In genomic region chr11:84047270-84047669, GRCm38 (mm10) we compare ENCODE assay signal across 28 mouse cellular contexts. TPM values are rescaled to one million over a fixed set of nuclear protein-coding genes. Genes with fewer than 3 reads are reported as not detected.
DNase-seq lines count a peak whose midpoint lies in the region; ATAC-seq and TF ChIP-seq lines count a peak whose summit lies in the region.
"Had no signal": no experiment of that assay in that cellular context is flagged by ENCODE, and none has a peak within 500 bp of the region (broad histone marks: within the 10 kb centered on the region; RNA-seq: fewer than 3 reads in every experiment).

No protein-coding gene starts in this region.

- no peak overlapping the region for H3K4me3 ChIP-seq in layer of hippocampus, adult 2 months
- H3K4me3 ChIP-seq in intestine, embryonic 16.5 days (ENCODE audit: low read length): no peak overlapping the region
- H3K4me3 ChIP-seq in stomach, postnatal 0 days (ENCODE audit: low read depth, low read length): no peak overlapping the region
- H3K4me3 ChIP-seq: erythroblast, embryonic 14.5 days; forebrain, embryonic 12.5 days; hindbrain, embryonic 10.5 days; liver, embryonic 15.5 days had no signal

- no peaks in the 10 kb centered on the region for H3K9me3 ChIP-seq in intestine, embryonic 16.5 days (ENCODE audit: control insufficient read depth, low read length)
- H3K9me3 ChIP-seq in stomach, postnatal 0 days (ENCODE audit: control insufficient read depth, low read length): no peaks in the 10 kb centered on the region
- H3K9me3 ChIP-seq: forebrain, embryonic 12.5 days; hindbrain, embryonic 10.5 days; liver, embryonic 15.5 days had no signal

- DNase-seq in layer of hippocampus, adult 2 months (ENCODE audit: low spot score in 2 of 2): no peak
- no peak for DNase-seq in layer of hippocampus, postnatal 14 days (ENCODE audit: low spot score in 2 of 2)
- DNase-seq in urinary bladder, postnatal 36 days (ENCODE audit: low spot score in 2 of 2): peak; percentile 17 to 40
- no peak for DNase-seq in urinary bladder, adult 2 months (ENCODE audit: low spot score)
- DNase-seq in stomach, postnatal 0 days (ENCODE audit: low spot score): peak; percentile 34
- no peak for DNase-seq in frontal cortex, postnatal 25 days (ENCODE audit: low spot score in 2 of 2)
- DNase-seq: adrenal gland, postnatal 10 days; cerebellum, adult 18-20 months; cerebellum, postnatal 25 days; gastrocnemius, postnatal 10 days; kidney, adult 9 months; kidney, postnatal 25 days; liver; lung, postnatal 36 days; midbrain, embryonic 14.5 days; right cerebral cortex, postnatal 14 days; spleen, adult 18-20 months; thymus, adult 18-20 months; thymus, postnatal 36 days had no signal

- ATAC-seq in intestine, embryonic 16.5 days: peak; percentile 75
- ATAC-seq in stomach, postnatal 0 days (ENCODE audit: low FRiP score, low TSS enrichment): no peak
- ATAC-seq in erythroblast, adult 5-6 weeks (replicated peaks; ENCODE audit: low FRiP score, poor library complexity, severe bottlenecking): no peak
- ATAC-seq: activated CD4-positive, CD25-positive, alpha-beta regulatory T cell, adult 4 months had no signal

- no peak overlapping the region for H3K4me2 ChIP-seq in intestine, embryonic 16.5 days (ENCODE audit: low read depth, low read length)
- H3K4me2 ChIP-seq in stomach, postnatal 0 days (replicated peaks; ENCODE audit: low read depth): no peak overlapping the region
- H3K4me2 ChIP-seq: forebrain, embryonic 12.5 days; heart, embryonic 11.5 days; liver, embryonic 15.5 days had no signal

- TF ChIP-seq EP300 in stomach, postnatal 0 days (optimal IDR thresholded peaks at IDR 0.05): no peak

- H3K4me1 ChIP-seq in intestine, embryonic 16.5 days (ENCODE audit: control insufficient read depth, insufficient read depth, low read length): peaks cover 5% of the 10 kb centered on the region; the same call in 1 of the 2 replicates
- H3K4me1 ChIP-seq in stomach, postnatal 0 days (replicated peaks; ENCODE audit: control insufficient read depth, insufficient read depth): no peaks in the 10 kb centered on the region
- H3K4me1 ChIP-seq: liver, embryonic 15.5 days had no signal

- no peaks in the 10 kb centered on the region for H3K36me3 ChIP-seq in intestine, embryonic 16.5 days (ENCODE audit: control insufficient read depth, insufficient read depth, low read length)
- H3K36me3 ChIP-seq in stomach, postnatal 0 days (ENCODE audit: control insufficient read depth, insufficient read depth, low read length): no peaks in the 10 kb centered on the region
- H3K36me3 ChIP-seq: forebrain, embryonic 12.5 days; hindbrain, embryonic 10.5 days had no signal

- no peak for TF ChIP-seq CTCF in layer of hippocampus, adult 2 months (conservative IDR thresholded peaks at IDR 0.05)
- no peak for TF ChIP-seq CTCF in stomach, postnatal 0 days (IDR thresholded peaks at IDR 0.05; ENCODE audit: low read depth)

- no peak overlapping the region for H3K9ac ChIP-seq in intestine, embryonic 16.5 days (ENCODE audit: low read depth, low read length)
- H3K9ac ChIP-seq in stomach, postnatal 0 days (ENCODE audit: low read length): no peak overlapping the region
- H3K9ac ChIP-seq: forebrain, embryonic 12.5 days; liver, embryonic 15.5 days had no signal

- 43% methylated on average over 4 of the region's 4 CpGs for WGBS in intestine, embryonic 16.5 days
- 51% methylated on average over 4 of the region's 4 CpGs for WGBS in stomach, postnatal 0 days

- H3K27me3 ChIP-seq in intestine, embryonic 16.5 days (replicated peaks; ENCODE audit: control insufficient read depth, insufficient read depth, low read length): no peaks in the 10 kb centered on the region
- H3K27me3 ChIP-seq in stomach, postnatal 0 days (ENCODE audit: control insufficient read depth, insufficient read depth, low read length): no peaks in the 10 kb centered on the region
- H3K27me3 ChIP-seq: forebrain, embryonic 12.5 days; liver, embryonic 15.5 days had no signal

- peak overlapping the region; percentile 48; the same call in 1 of the 2 replicates for H3K27ac ChIP-seq in layer of hippocampus, adult 2 months
- H3K27ac ChIP-seq in intestine, embryonic 16.5 days (ENCODE audit: low read length): 0 out of 2 replicates have a peak overlapping the region, but pooled peaks have one; percentile 20
- peak overlapping the region; percentile 45; the same call in 1 of the 2 replicates for H3K27ac ChIP-seq in stomach, postnatal 0 days (replicated peaks)
- H3K27ac ChIP-seq: forebrain, embryonic 12.5 days; liver, embryonic 15.5 days had no signal

RNA-seq across cellular contexts. Expression of gene Dusp14, which starts 21.8 kb away (rescaled TPM):
- total RNA-seq in layer of hippocampus, adult 2 months (2021): 10 to 100 TPM; 30.9 to 36.3 TPM
- 10 to 100 TPM; 22.5 to 22.9 TPM for total RNA-seq in layer of hippocampus, postnatal 14 days (2021)
- polyA plus RNA-seq in urinary bladder, adult 2 months (2012; rRNA removed): 9.1 and 11.7 TPM in 2 replicates
- polyA plus RNA-seq in intestine, embryonic 16.5 days (2015; fragmentation: Nextera tagmentation; extraction: Ambion mirVana): 17.3 and 18.3 TPM in 2 replicates
- polyA plus RNA-seq in stomach, postnatal 0 days (2015; fragmentation: Nextera tagmentation; extraction: Ambion mirVana): 118 and 130 TPM in 2 replicates
- not detected in 2 replicates for total RNA-seq in erythroblast, adult 5-6 weeks (2015; ENCODE audit: low replicate concordance)
- total RNA-seq in erythroblast, adult 5-6 weeks (2017; ENCODE audit: low replicate concordance): not detected in 2 replicates
- total RNA-seq: megakaryocyte-erythroid progenitor cell, adult 5-6 weeks had no signal
- polyA plus RNA-seq: erythroblast, embryonic 14.5 days had no signal

Comparison
In these comparisons a context has a peak if more than half of its experiments do, and no peak if none do; other contexts are left out.
1. DNase-seq: peak in urinary bladder, postnatal 36 days (2 of 2) and stomach, postnatal 0 days (single experiment); none in layer of hippocampus, adult 2 months (0 of 2), layer of hippocampus, postnatal 14 days (0 of 2), urinary bladder, adult 2 months (single experiment) and frontal cortex, postnatal 25 days (0 of 2).
2. RNA of gene Dusp14, which starts 21.8 kb away (total RNA-seq): 30.9 to 36.3 TPM in layer of hippocampus, adult 2 months and 22.5 to 22.9 TPM in layer of hippocampus, postnatal 14 days; not detected in erythroblast, adult 5-6 weeks; every median in the first group is over 10 times any median in the second.
3. Peak in every context shown above with its lines, with median percentiles within 50 percentile points of each other: H3K27ac ChIP-seq.